Mouse (Mus musculus): ENCODE measurements around the gene Zcchc2.

Gene Zcchc2

DNA sequence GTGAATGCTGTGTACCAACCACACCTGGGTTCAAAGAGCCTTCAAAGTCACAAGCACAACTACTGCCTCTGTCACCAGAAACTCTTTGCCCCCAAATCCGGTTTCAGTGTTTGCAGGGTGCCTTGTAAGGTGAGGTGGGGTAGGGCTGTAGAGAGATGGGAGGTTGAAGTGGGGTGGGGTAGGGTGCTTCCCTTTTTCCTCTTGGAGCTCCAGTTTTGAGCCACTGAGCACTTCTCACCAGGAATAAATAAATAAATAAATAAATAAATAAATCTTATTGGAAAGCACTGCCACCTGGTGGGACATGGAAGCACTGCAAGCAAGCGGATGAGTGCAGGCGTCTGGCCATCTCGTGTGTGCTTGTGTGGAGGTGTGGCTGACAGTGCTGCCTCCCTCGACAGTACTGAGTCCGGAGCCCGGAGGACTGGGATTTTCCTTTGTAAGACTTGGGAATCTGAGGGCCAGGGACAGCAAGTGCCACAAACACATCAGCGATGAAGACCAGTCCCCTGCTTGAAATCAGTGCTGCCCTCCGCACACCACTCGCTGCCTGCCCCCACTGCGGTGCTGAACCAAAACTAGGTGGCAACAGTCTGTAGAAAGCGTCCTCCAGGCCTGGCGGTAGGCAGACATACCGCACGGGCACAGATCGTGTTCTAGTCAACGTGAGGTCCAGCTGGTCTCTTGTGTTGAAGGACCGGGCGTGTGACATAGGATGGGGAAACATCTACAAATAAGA is 46.8 kb downstream of the Zcchc2 start:
- Histone ChIP-seq H3K27me3 (ENCODE audit: control insufficient read depth, insufficient read depth, low read length, poor library complexity, severe bottlenecking) (no peaks in the 10 kb centered on the region), H3K36me3 (ENCODE audit: control insufficient read depth, insufficient read depth, low read length, poor library complexity, severe bottlenecking) (no peaks in the 10 kb centered on the region; the same call in 1 of the 2 replicates)
- peak; percentile 71 for DNase-seq (ENCODE audit: low read depth, low spot score)

GRCm38 (mm10) chr1:106039326-106039725 is 49.1 kb downstream of the Zcchc2 start:
- Histone ChIP-seq H3K36me3 (ENCODE audit: control insufficient read depth, insufficient read depth, low read length, poor library complexity, severe bottlenecking) (no peaks in the 10 kb centered on the region), H3K27me3 (ENCODE audit: control insufficient read depth, insufficient read depth, low read length, poor library complexity, severe bottlenecking) (no peaks in the 10 kb centered on the region)
- no peak for DNase-seq (ENCODE audit: low read depth, low spot score)

DNA sequence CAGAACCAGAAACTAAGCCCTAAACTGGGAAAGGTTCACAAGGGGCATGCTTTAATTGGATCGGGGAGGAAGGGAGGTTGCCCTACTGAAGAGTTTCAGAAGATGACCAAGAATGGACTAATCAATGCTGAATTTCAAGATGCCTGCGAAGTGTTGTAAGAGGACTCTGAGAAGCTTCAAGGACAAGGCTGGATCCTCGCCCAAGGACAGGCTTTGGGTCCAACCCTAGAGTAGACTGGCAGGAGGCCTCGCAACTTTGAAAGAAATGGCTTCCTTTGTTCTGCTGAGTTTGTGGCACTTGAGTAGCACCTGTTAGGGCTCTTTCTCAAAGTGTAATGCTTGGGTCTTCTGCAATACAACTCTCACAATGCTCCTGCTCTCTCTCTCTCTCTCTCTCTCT is 50.1 kb downstream of the Zcchc2 start:
- DNase-seq (ENCODE audit: low read depth, low spot score) = no peak
- Histone ChIP-seq H3K36me3 (ENCODE audit: control insufficient read depth, insufficient read depth, low read length, poor library complexity, severe bottlenecking) (no peaks in the 10 kb centered on the region), H3K27me3 (ENCODE audit: control insufficient read depth, insufficient read depth, low read length, poor library complexity, severe bottlenecking) (no peaks in the 10 kb centered on the region)

- no peak for DNase-seq (ENCODE audit: low read depth, low spot score)
- no peaks in the 10 kb centered on the region for H3K27me3 ChIP-seq (ENCODE audit: control insufficient read depth, insufficient read depth, low read length, poor library complexity, severe bottlenecking)
- H3K36me3 ChIP-seq (ENCODE audit: control insufficient read depth, insufficient read depth, low read length, poor library complexity, severe bottlenecking) = no peaks in the 10 kb centered on the region
These were observed 52.0 kb downstream of the Zcchc2 start for GRCm38 (mm10) chr1:106042221-106042620.

DNA sequence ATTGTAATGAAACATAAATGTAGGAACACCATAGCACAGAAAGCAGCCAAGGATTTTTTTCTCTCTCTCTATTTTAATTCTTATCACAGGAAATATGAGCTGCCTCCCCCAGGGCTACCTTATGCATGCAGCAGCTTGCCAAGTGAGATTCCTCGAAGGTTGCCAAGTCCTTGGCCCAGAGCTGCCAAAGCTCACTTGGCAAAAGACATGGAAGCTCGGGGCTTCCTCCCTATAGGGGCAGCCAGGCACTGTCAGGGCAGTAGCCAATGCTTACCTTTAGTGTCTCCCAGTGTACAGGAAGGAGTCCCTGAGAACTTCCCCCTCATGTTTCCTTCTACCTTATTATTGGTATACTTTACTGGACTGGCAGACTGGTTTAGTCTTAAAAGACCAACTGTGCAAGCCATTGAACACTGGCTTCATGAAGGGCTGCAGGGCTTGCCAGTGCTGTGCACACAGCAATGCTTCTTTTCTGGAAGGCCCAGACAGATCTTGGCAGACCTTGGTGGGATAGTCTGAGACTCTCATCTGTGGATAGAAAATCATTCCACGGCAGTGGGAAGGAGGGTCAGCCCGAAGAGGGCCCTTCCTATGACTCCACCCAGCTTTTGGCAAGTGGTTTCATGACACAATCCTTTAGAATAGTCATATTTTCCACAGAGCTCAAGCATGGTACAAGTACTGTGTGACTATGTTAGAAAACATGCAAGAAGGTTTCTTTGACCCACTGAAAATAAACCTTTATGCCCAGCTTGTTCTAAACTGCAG is 53.0 kb downstream of the Zcchc2 start:
- DNase-seq (ENCODE audit: low read depth, low spot score) = no peak
- Histone ChIP-seq H3K27me3 (ENCODE audit: control insufficient read depth, insufficient read depth, low read length, poor library complexity, severe bottlenecking) (no peaks in the 10 kb centered on the region), H3K36me3 (ENCODE audit: control insufficient read depth, insufficient read depth, low read length, poor library complexity, severe bottlenecking) (no peaks in the 10 kb centered on the region)

DNA sequence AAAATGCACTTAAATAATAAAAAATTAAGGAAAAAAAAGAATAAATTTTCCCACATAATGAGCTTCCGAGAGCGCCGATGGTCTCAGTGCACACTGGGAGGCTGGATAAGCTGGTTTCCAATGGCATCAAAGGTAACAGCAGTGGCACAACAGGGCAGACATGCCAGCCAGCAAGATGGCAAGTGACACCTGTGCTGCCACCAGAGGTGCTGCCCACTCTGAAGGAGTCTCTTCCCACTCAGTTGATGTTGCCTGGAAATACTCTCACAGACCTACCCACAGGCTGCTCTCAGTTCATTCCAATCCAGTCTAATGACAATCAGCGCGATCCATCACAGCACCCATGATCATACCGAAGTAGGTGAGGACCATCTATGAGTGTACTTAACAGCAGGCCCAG is 58.8 kb downstream of the Zcchc2 start:
- no peaks in the 10 kb centered on the region for H3K36me3 ChIP-seq (ENCODE audit: control insufficient read depth, insufficient read depth, low read length, poor library complexity, severe bottlenecking)
- no peaks in the 10 kb centered on the region for H3K27me3 ChIP-seq (ENCODE audit: control insufficient read depth, insufficient read depth, low read length, poor library complexity, severe bottlenecking)

GRCm38 (mm10) chr1:106054978-106055377 is 64.8 kb downstream of the Zcchc2 start:
- H3K27me3 ChIP-seq (ENCODE audit: control insufficient read depth, insufficient read depth, low read length, poor library complexity, severe bottlenecking) = no peaks in the 10 kb centered on the region
- DNase-seq (ENCODE audit: low read depth, low spot score) = no peak
- no peaks in the 10 kb centered on the region for H3K36me3 ChIP-seq (ENCODE audit: control insufficient read depth, insufficient read depth, low read length, poor library complexity, severe bottlenecking)

More for the DNA sequence above, 58.8 kb downstream of the Zcchc2 start:
- no peak for DNase-seq (ENCODE audit: low read depth, low spot score)

DNA sequence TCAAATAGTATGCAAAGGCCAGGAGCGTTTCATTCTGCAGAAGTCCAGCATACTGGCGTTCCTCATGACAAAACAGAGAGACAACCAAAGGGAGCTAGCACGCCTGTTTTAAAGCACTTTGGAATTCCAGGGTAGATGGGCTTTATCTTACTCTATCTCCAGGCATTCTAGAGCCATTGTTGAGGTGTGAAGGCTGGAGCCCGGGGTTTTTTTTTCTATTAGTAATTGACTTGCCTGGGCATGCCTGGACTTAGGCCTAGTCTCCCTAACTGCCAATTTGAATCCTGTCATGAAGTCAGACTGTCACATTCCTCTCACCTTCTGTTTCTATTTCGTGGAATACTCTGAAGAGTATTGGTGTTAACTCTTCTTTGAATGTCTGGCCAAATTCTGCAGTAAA is 68.1 kb downstream of the Zcchc2 start:
- Histone ChIP-seq H3K27me3 (ENCODE audit: control insufficient read depth, insufficient read depth, low read length, poor library complexity, severe bottlenecking) (no peaks in the 10 kb centered on the region), H3K36me3 (ENCODE audit: control insufficient read depth, insufficient read depth, low read length, poor library complexity, severe bottlenecking) (no peaks in the 10 kb centered on the region)
- DNase-seq (ENCODE audit: low read depth, low spot score) = no peak

- DNase-seq (ENCODE audit: low read depth, low spot score) = no peak
- Histone ChIP-seq H3K36me3 (ENCODE audit: control insufficient read depth, insufficient read depth, low read length, poor library complexity, severe bottlenecking) (no peaks in the 10 kb centered on the region), H3K27me3 (ENCODE audit: control insufficient read depth, insufficient read depth, low read length, poor library complexity, severe bottlenecking) (no peaks in the 10 kb centered on the region)
These were observed 69.5 kb downstream of the Zcchc2 start for GRCm38 (mm10) chr1:106059516-106060277.

GRCm38 (mm10) chr1:106061185-106061910 is 71.1 kb downstream of the Zcchc2 start:
- peak; percentile 75 for DNase-seq (ENCODE audit: low read depth, low spot score)
- Histone ChIP-seq H3K27me3 (ENCODE audit: control insufficient read depth, insufficient read depth, low read length, poor library complexity, severe bottlenecking) (no peaks in the 10 kb centered on the region), H3K36me3 (ENCODE audit: control insufficient read depth, insufficient read depth, low read length, poor library complexity, severe bottlenecking) (no peaks in the 10 kb centered on the region)

- H3K27me3 ChIP-seq (ENCODE audit: control insufficient read depth, insufficient read depth, low read length, poor library complexity, severe bottlenecking) = no peaks in the 10 kb centered on the region
- DNase-seq (ENCODE audit: low read depth, low spot score) = no peak
- H3K36me3 ChIP-seq (ENCODE audit: control insufficient read depth, insufficient read depth, low read length, poor library complexity, severe bottlenecking) = no peaks in the 10 kb centered on the region
These were observed 72.8 kb downstream of the Zcchc2 start for GRCm38 (mm10) chr1:106062891-106063590.

GRCm38 (mm10) chr1:106063591-106064170 is 73.5 kb downstream of the Zcchc2 start:
- no peaks in the 10 kb centered on the region for H3K27me3 ChIP-seq (ENCODE audit: control insufficient read depth, insufficient read depth, low read length, poor library complexity, severe bottlenecking)
- DNase-seq (ENCODE audit: low read depth, low spot score) = no peak
- no peaks in the 10 kb centered on the region for H3K36me3 ChIP-seq (ENCODE audit: control insufficient read depth, insufficient read depth, low read length, poor library complexity, severe bottlenecking)

GRCm38 (mm10) chr1:106064291-106064690 is 74.1 kb downstream of the Zcchc2 start:
- Histone ChIP-seq H3K27me3 (ENCODE audit: control insufficient read depth, insufficient read depth, low read length, poor library complexity, severe bottlenecking) (no peaks in the 10 kb centered on the region), H3K36me3 (ENCODE audit: control insufficient read depth, insufficient read depth, low read length, poor library complexity, severe bottlenecking) (no peaks in the 10 kb centered on the region)
- DNase-seq (ENCODE audit: low read depth, low spot score) = no peak

DNA sequence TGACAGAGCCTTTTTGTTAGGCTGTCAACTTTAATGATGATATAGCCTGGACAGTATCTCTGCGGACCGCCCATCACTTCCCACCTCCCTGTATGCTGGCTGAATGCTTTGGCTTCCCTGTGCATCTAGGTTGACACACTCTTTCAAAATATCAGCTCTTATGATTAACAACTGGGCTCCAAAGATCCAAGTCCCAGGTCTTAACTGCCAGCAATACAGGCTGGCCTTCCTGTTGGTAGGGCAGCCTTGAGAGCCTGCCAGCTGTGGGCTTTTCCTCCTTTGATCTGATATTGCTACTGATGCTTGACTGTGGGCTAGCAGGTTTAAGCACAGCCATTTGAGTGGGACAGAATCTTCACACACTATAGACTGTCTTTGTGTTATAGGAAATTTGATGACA is 74.5 kb downstream of the Zcchc2 start:
- Histone ChIP-seq H3K27me3 (ENCODE audit: control insufficient read depth, insufficient read depth, low read length, poor library complexity, severe bottlenecking) (no peaks in the 10 kb centered on the region), H3K36me3 (ENCODE audit: control insufficient read depth, insufficient read depth, low read length, poor library complexity, severe bottlenecking) (no peaks in the 10 kb centered on the region)
- no peak for DNase-seq (ENCODE audit: low read depth, low spot score)
